Mouse (Mus musculus): ENCODE measurements around the gene Eepd1. TPM values are rescaled to one million over a fixed set of nuclear protein-coding genes. Genes with fewer than 3 reads are reported as not detected.

Gene Eepd1
- polyA plus RNA-seq, 1 experiment: 6.9 TPM

- no peaks in the 10 kb centered on the region for H3K27me3 ChIP-seq (ENCODE audit: control insufficient read depth, insufficient read depth, low read length)
- H3K27ac ChIP-seq (ENCODE audit: control insufficient read depth, insufficient read depth, low read length): no peak overlapping the region
- DNase-seq: no peak
- no peak for TF ChIP-seq POLR2A (IDR thresholded peaks at IDR 0.05; ENCODE audit: control insufficient read depth, extremely low read depth, insufficient read depth, low read length, poor library complexity)
- TF ChIP-seq CTCF (IDR thresholded peaks at IDR 0.05; ENCODE audit: borderline replicate concordance, control insufficient read depth, extremely low read depth, insufficient read depth, low read length, poor library complexity): no peak
- no peaks in the 10 kb centered on the region for H3K36me3 ChIP-seq (ENCODE audit: control insufficient read depth, insufficient read depth, low read length)
- no peak overlapping the region for H3K4me3 ChIP-seq (ENCODE audit: control insufficient read depth, insufficient read depth, low read length)
- WGBS: 93% methylated on average over 2 of the region's 2 CpGs
- H3K4me1 ChIP-seq (replicated peaks; ENCODE audit: control insufficient read depth, insufficient read depth, low read length): no peaks in the 10 kb centered on the region
These were observed 26.3 kb upstream of the Eepd1 start for GRCm38 (mm10) chr9:25455027-25455426.

- Histone ChIP-seq H3K27ac (ENCODE audit: control insufficient read depth, insufficient read depth, low read length) (no peak overlapping the region), H3K4me1 (replicated peaks; ENCODE audit: control insufficient read depth, insufficient read depth, low read length) (no peaks in the 10 kb centered on the region), H3K4me3 (ENCODE audit: control insufficient read depth, insufficient read depth, low read length) (no peak overlapping the region), H3K27me3 (ENCODE audit: control insufficient read depth, insufficient read depth, low read length) (no peaks in the 10 kb centered on the region), H3K36me3 (ENCODE audit: control insufficient read depth, insufficient read depth, low read length) (no peaks in the 10 kb centered on the region)
- no peak for DNase-seq
- WGBS: 93% methylated on average over 10 of the region's 10 CpGs
- no peak for TF ChIP-seq CTCF (IDR thresholded peaks at IDR 0.05; ENCODE audit: borderline replicate concordance, control insufficient read depth, extremely low read depth, insufficient read depth, low read length, poor library complexity)
- TF ChIP-seq POLR2A (IDR thresholded peaks at IDR 0.05; ENCODE audit: control insufficient read depth, extremely low read depth, insufficient read depth, low read length, poor library complexity): no peak
These were observed 20.4 kb upstream of the Eepd1 start for GRCm38 (mm10) chr9:25460835-25461555.

GRCm38 (mm10) chr9:25464305-25464704 is 17.0 kb upstream of the Eepd1 start:
- no peaks in the 10 kb centered on the region for H3K27me3 ChIP-seq (ENCODE audit: control insufficient read depth, insufficient read depth, low read length)
- TF ChIP-seq POLR2A (IDR thresholded peaks at IDR 0.05; ENCODE audit: control insufficient read depth, extremely low read depth, insufficient read depth, low read length, poor library complexity) (no peak), CTCF (IDR thresholded peaks at IDR 0.05; ENCODE audit: borderline replicate concordance, control insufficient read depth, extremely low read depth, insufficient read depth, low read length, poor library complexity) (no peak)
- H3K4me1 ChIP-seq (replicated peaks; ENCODE audit: control insufficient read depth, insufficient read depth, low read length): no peaks in the 10 kb centered on the region
- WGBS: 97% methylated on average over 1 of the region's 1 CpGs
- DNase-seq: no peak
- no peak overlapping the region for H3K4me3 ChIP-seq (ENCODE audit: control insufficient read depth, insufficient read depth, low read length)
- no peaks in the 10 kb centered on the region for H3K36me3 ChIP-seq (ENCODE audit: control insufficient read depth, insufficient read depth, low read length)
- H3K27ac ChIP-seq (ENCODE audit: control insufficient read depth, insufficient read depth, low read length): no peak overlapping the region

GRCm38 (mm10) chr9:25479392-25480020 is 1.8 kb upstream of the Eepd1 start:
- TF ChIP-seq POLR2A (IDR thresholded peaks at IDR 0.05; ENCODE audit: control insufficient read depth, extremely low read depth, insufficient read depth, low read length, poor library complexity): no peak
- TF ChIP-seq CTCF (IDR thresholded peaks at IDR 0.05; ENCODE audit: borderline replicate concordance, control insufficient read depth, extremely low read depth, insufficient read depth, low read length, poor library complexity): no peak
- DNase-seq: no peak
- Histone ChIP-seq H3K4me3 (ENCODE audit: control insufficient read depth, insufficient read depth, low read length) (no peak overlapping the region), H3K27me3 (ENCODE audit: control insufficient read depth, insufficient read depth, low read length) (no peaks in the 10 kb centered on the region), H3K27ac (ENCODE audit: control insufficient read depth, insufficient read depth, low read length) (no peak overlapping the region), H3K36me3 (ENCODE audit: control insufficient read depth, insufficient read depth, low read length) (no peaks in the 10 kb centered on the region), H3K4me1 (replicated peaks; ENCODE audit: control insufficient read depth, insufficient read depth, low read length) (peaks cover 13% of the 10 kb centered on the region)
- WGBS: 96% methylated on average over 7 of the region's 7 CpGs

- no peaks in the 10 kb centered on the region for H3K27me3 ChIP-seq (ENCODE audit: control insufficient read depth, insufficient read depth, low read length)
- no peak overlapping the region for H3K4me3 ChIP-seq (ENCODE audit: control insufficient read depth, insufficient read depth, low read length)
- no peaks in the 10 kb centered on the region for H3K36me3 ChIP-seq (ENCODE audit: control insufficient read depth, insufficient read depth, low read length)
- TF ChIP-seq POLR2A (IDR thresholded peaks at IDR 0.05; ENCODE audit: control insufficient read depth, extremely low read depth, insufficient read depth, low read length, poor library complexity) (no peak), CTCF (IDR thresholded peaks at IDR 0.05; ENCODE audit: borderline replicate concordance, control insufficient read depth, extremely low read depth, insufficient read depth, low read length, poor library complexity) (no peak)
- 63% methylated on average over 2 of the region's 2 CpGs for WGBS
- peaks cover 13% of the 10 kb centered on the region for H3K4me1 ChIP-seq (replicated peaks; ENCODE audit: control insufficient read depth, insufficient read depth, low read length)
- H3K27ac ChIP-seq (ENCODE audit: control insufficient read depth, insufficient read depth, low read length): no peak overlapping the region
- DNase-seq: no peak
These were observed 671 bp upstream of the Eepd1 start for GRCm38 (mm10) chr9:25480676-25481075.

GRCm38 (mm10) chr9:25482322-25482998 is 1.1 kb downstream of the Eepd1 start:
- H3K27me3 ChIP-seq (ENCODE audit: control insufficient read depth, insufficient read depth, low read length): no peaks in the 10 kb centered on the region
- peaks cover 13% of the 10 kb centered on the region for H3K4me1 ChIP-seq (replicated peaks; ENCODE audit: control insufficient read depth, insufficient read depth, low read length)
- WGBS: 36% methylated on average over 22 of the region's 22 CpGs
- H3K36me3 ChIP-seq (ENCODE audit: control insufficient read depth, insufficient read depth, low read length): no peaks in the 10 kb centered on the region
- no peak for TF ChIP-seq CTCF (IDR thresholded peaks at IDR 0.05; ENCODE audit: borderline replicate concordance, control insufficient read depth, extremely low read depth, insufficient read depth, low read length, poor library complexity)
- TF ChIP-seq POLR2A (IDR thresholded peaks at IDR 0.05; ENCODE audit: control insufficient read depth, extremely low read depth, insufficient read depth, low read length, poor library complexity): no peak
- no peak overlapping the region for H3K27ac ChIP-seq (ENCODE audit: control insufficient read depth, insufficient read depth, low read length)
- DNase-seq: peak; percentile 20
- peak overlapping the region; percentile 26 for H3K4me3 ChIP-seq (ENCODE audit: control insufficient read depth, insufficient read depth, low read length)

Measured in thymus, adult 2 months (tissue).